Mouse (Mus musculus) myocyte (in vitro differentiated cells): Measurements from ENCODE around the gene Cd79b. TPM values are rescaled to one million over a fixed set of nuclear protein-coding genes. Genes with fewer than 3 reads are reported as not detected.

Experiments
- H3K27me3 ChIP-seq: one replicate; pipeline ENCODE4 v1.6.1; 2011; ENCODE audit not compliant: control insufficient read depth, insufficient read depth, insufficient read length
- H3K36me3 ChIP-seq: one replicate; pipeline ENCODE4 v1.6.1; 2011; ENCODE audit not compliant: control insufficient read depth, insufficient read depth
- H3K4me2 ChIP-seq: one replicate; pipeline ENCODE4 v1.6.1; 2011; ENCODE audit warnings: low read depth, control low read depth
- H3K4me3 ChIP-seq: one replicate; pipeline ENCODE4 v1.5.1; 2011; ENCODE audit warnings: mild to moderate bottlenecking, control low read depth, moderate library complexity
- H3K79me2 ChIP-seq: one replicate; pipeline ENCODE4 v1.6.1; 2011; ENCODE audit not compliant: control insufficient read depth, insufficient read depth
- H3ac ChIP-seq: one replicate; pipeline ENCODE4 v1.6.1; 2011; ENCODE audit not compliant: control insufficient read depth, insufficient read length
- CEBPB ChIP-seq: IDR thresholded peaks from 2 replicates; pipeline ENCODE4 v1.6.1; 2011; ENCODE audit warnings: mild to moderate bottlenecking, moderate library complexity; ENCODE audit not compliant: poor library complexity, insufficient read depth, severe bottlenecking
- E2F4 ChIP-seq: IDR thresholded peaks from one replicate; pipeline ENCODE4 v1.6.1; 2011; ENCODE audit warnings: mild to moderate bottlenecking, control low read depth, moderate library complexity; ENCODE audit not compliant: insufficient read depth
- MAX ChIP-seq: IDR thresholded peaks from one replicate; pipeline ENCODE4 v1.6.1; 2011; ENCODE audit warnings: low read depth, mild to moderate bottlenecking, control low read depth
- MYOD1 ChIP-seq, 3 experiments: IDR thresholded peaks; one replicate each; pipeline ENCODE4 v1.6.1; 2011; ENCODE audit warnings: control low read depth in 2 of 3, low read depth in 2 of 3, mild to moderate bottlenecking in 2 of 3, moderate library complexity in 1 of 3; ENCODE audit not compliant: insufficient read length in 2 of 3, control insufficient read depth in 1 of 3
- MYOG ChIP-seq, 3 experiments: IDR thresholded peaks; one replicate each; pipeline ENCODE4 v1.6.1; 2011; ENCODE audit warnings: control low read depth in 2 of 3, low read depth in 2 of 3, mild to moderate bottlenecking in 2 of 3; ENCODE audit not compliant: insufficient read length in 2 of 3, control insufficient read depth in 1 of 3, insufficient read depth in 1 of 3
- POLR2A ChIP-seq: IDR thresholded peaks from one replicate; pipeline ENCODE4 v1.6.1; 2011; ENCODE audit warnings: low read depth, mild to moderate bottlenecking, control low read depth, moderate library complexity; ENCODE audit not compliant: insufficient read length
- POLR2AphosphoS2 ChIP-seq: IDR thresholded peaks from one replicate; pipeline ENCODE4 v1.6.1; 2011; ENCODE audit warnings: low read depth, control low read depth; ENCODE audit not compliant: insufficient read length
- REST ChIP-seq: IDR thresholded peaks from one replicate; pipeline ENCODE4 v1.6.1; 2011; ENCODE audit warnings: mild to moderate bottlenecking, control low read depth, moderate library complexity; ENCODE audit not compliant: insufficient read depth, insufficient read length
- SRF ChIP-seq: IDR thresholded peaks from one replicate; pipeline ENCODE4 v1.6.1; 2011; ENCODE audit warnings: low read depth; ENCODE audit not compliant: control insufficient read depth, insufficient read length
- TCF12 ChIP-seq: IDR thresholded peaks from one replicate; pipeline ENCODE4 v1.6.1; 2011; ENCODE audit warnings: mild to moderate bottlenecking, control low read depth; ENCODE audit not compliant: poor library complexity, insufficient read depth, severe bottlenecking
- TCF3 ChIP-seq: IDR thresholded peaks from one replicate; pipeline ENCODE4 v1.6.1; 2011; ENCODE audit warnings: low read depth, control low read depth; ENCODE audit not compliant: insufficient read length
- USF1 ChIP-seq: IDR thresholded peaks from one replicate; pipeline ENCODE4 v1.6.1; 2011; ENCODE audit warnings: low read depth, mild to moderate bottlenecking, control low read depth, moderate library complexity
- polyA plus RNA-seq: library from polyadenylated mRNA; unstranded; fragments of >200 nt; fragmentation: generic; extraction: Trizol; gene quantifications from one replicate; pipeline ENCODE4 v1.2.1, GENCODE M21; 2012; ENCODE audit warnings: missing spikeins

The Cd79b gene
- polyA plus RNA-seq, 1 experiment: not detected

DNA sequence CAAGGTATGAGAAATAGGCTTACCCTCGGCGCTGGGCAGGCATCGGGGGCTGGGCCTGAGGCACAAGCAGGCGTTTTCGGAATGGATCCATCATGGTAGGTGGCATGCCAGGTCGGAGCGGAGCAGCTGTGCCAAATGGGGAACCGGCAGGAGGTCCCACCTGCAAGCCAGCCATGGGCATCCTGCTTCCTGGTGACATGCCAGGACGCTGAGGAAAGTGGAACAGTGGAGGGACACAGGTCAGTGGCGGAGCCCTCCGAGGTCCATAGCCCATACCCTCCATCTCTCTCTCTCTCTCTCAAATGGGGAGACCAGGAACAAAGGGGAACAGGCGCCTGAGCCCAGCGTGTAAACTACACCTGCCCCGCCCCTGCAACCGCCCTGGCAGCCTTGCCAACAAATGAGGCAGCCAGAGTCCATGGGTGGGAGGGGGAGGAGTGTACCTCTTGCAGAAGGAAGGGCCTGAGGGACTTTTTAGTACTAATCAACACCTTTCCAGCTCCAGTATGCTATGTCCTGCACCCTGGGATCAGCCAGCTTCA is 47.2 kb downstream of the Cd79b start:
- Histone ChIP-seq H3K36me3 (peaks cover 34% of the 10 kb centered on the region), H3ac (no peak overlapping the region), H3K27me3 (no peaks in the 10 kb centered on the region), H3K4me3 (no peak overlapping the region), H3K4me2 (no peak overlapping the region), H3K79me2 (peaks cover 36% of the 10 kb centered on the region)
- TF ChIP-seq TCF12 (no peak), SRF (no peak), POLR2AphosphoS2 (peak; percentile 25)

DNA sequence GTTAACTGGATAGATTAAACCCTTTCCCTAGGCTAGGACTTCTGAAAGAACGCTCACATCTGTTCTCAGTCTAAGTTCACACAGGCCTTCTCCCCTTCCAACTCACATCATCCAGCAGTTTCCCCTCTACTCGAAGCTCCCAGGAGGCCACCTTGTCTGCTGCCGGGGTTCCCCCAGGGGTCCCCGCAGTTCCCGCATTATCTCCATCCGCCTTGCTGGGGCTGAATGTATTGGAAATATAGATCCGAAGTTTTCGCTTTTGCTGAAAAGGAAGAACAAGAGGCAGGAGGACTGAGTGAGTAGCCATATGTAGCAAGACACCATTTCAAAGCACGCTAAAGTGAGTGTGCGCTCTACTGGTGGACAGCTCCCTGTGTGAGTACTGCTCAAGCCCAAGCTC is 48.1 kb downstream of the Cd79b start:
- H3K4me3 ChIP-seq: no peak overlapping the region
- H3K4me2 ChIP-seq: no peak overlapping the region
- H3K79me2 ChIP-seq: peaks cover 28% of the 10 kb centered on the region

DNA sequence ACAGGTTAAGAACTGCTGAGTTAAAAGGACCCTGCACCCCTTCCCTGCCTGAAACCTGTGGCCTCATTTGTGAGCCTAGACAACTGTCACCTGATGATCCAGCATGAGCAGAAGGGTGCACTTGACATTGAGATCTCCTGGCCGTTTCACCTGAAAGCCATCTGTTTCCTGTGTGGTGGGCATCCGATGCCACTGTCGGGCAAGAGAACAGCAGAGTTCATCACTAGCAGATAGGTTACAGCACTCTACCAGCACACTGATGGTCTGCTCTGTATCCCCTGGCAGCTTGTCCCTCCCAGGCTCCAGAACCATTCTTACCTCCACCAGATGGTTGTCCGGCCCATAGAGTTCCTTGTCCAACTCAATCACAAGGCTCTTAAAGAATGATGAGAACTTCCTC is 49.0 kb downstream of the Cd79b start:
- Histone ChIP-seq H3K4me3 (no peak overlapping the region), H3K79me2 (peaks cover 23% of the 10 kb centered on the region), H3K27me3 (no peaks in the 10 kb centered on the region), H3ac (no peak overlapping the region), H3K36me3 (peaks cover 43% of the 10 kb centered on the region), H3K4me2 (no peak overlapping the region)
- TF ChIP-seq POLR2A (no peak), MYOD1 (IDR thresholded peaks at IDR 0.05; ENCODE audit: control insufficient read depth in 1 of 3, insufficient read length in 2 of 3, low read depth in 2 of 3) (no peak), TCF3 (no peak), SRF (no peak), POLR2AphosphoS2 (no peak), TCF12 (no peak), CEBPB (no peak), MAX (no peak), MYOG (IDR thresholded peaks at IDR 0.05; ENCODE audit: control insufficient read depth in 1 of 3, insufficient read depth in 1 of 3, insufficient read length in 2 of 3, low read depth in 2 of 3) (no peak), USF1 (no peak), E2F4 (no peak), REST (no peak)

More for the DNA sequence above, 48.1 kb downstream of the Cd79b start:
- peaks cover 43% of the 10 kb centered on the region for H3K36me3 ChIP-seq
- TF ChIP-seq MYOG (IDR thresholded peaks at IDR 0.05; ENCODE audit: control insufficient read depth in 1 of 3, insufficient read depth in 1 of 3, insufficient read length in 2 of 3, low read depth in 2 of 3) (no peak), MYOD1 (IDR thresholded peaks at IDR 0.05; ENCODE audit: control insufficient read depth in 1 of 3, insufficient read length in 2 of 3, low read depth in 2 of 3) (no peak), E2F4 (no peak), TCF3 (no peak), REST (no peak), CEBPB (no peak), POLR2A (no peak), USF1 (no peak), MAX (no peak)
- no peaks in the 10 kb centered on the region for H3K27me3 ChIP-seq
- no peak overlapping the region for H3ac ChIP-seq

DNA sequence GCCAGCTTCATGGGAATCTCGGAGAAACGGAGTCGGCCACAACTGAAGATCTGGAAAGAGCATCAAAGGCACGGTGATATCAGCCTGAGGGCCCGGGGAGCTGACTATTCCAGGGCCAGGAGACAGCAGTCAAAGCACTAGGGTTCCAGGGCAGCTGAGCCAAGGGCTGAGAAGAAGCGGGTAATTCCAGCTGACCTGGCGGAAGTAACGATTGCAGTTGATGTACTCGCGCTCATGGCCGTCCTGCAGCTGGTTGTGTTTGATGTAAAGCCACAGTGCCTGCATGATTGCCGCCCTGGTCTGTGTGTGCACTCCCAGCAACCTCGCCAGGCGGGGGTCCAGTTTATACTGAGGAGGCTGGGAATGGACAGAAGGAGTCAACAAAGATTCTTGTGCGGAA is 49.6 kb downstream of the Cd79b start:
- Histone ChIP-seq H3K27me3 (no peaks in the 10 kb centered on the region), H3K79me2 (peaks cover 18% of the 10 kb centered on the region), H3ac (no peak overlapping the region), H3K4me3 (no peak overlapping the region), H3K36me3 (peaks cover 43% of the 10 kb centered on the region), H3K4me2 (no peak overlapping the region)
- TF ChIP-seq POLR2AphosphoS2 (peak; percentile 37), CEBPB (no peak), MAX (no peak), MYOD1 (IDR thresholded peaks at IDR 0.05; ENCODE audit: control insufficient read depth in 1 of 3, insufficient read length in 2 of 3, low read depth in 2 of 3) (no peak), POLR2A (no peak), MYOG (IDR thresholded peaks at IDR 0.05; ENCODE audit: control insufficient read depth in 1 of 3, insufficient read depth in 1 of 3, insufficient read length in 2 of 3, low read depth in 2 of 3) (no peak), USF1 (no peak), TCF3 (no peak)

DNA sequence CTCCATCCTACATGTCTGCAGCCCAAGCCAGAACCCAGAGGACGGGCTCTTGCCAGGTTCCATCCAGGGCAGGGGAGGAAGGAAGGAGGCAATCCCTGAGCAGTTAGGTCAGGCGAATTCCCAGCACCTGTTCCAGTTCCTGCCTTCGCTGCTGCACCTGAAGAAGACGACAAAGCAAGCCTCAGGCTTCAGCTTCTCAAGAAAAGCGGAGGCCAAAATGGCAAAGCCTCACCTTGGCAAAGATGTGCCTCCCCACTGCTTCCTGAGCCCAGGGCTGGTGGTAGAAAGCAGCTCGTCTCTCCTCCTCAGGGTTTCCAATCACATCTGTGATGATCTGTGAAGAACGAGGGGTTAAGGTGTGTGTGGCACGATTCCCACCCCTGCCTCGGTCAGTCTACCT is 50.6 kb downstream of the Cd79b start:
- TF ChIP-seq POLR2A (no peak), USF1 (no peak), E2F4 (no peak), MAX (no peak), TCF3 (no peak), TCF12 (no peak), SRF (no peak), POLR2AphosphoS2 (no peak), MYOG (IDR thresholded peaks at IDR 0.05; ENCODE audit: control insufficient read depth in 1 of 3, insufficient read depth in 1 of 3, insufficient read length in 2 of 3, low read depth in 2 of 3) (no peak), CEBPB (no peak), REST (no peak)
- Histone ChIP-seq H3K27me3 (no peaks in the 10 kb centered on the region), H3K36me3 (peaks cover 43% of the 10 kb centered on the region), H3ac (no peak overlapping the region), H3K79me2 (peaks cover 19% of the 10 kb centered on the region), H3K4me3 (no peak overlapping the region), H3K4me2 (no peak overlapping the region)

Other genes starting within 250 kb of the Cd79b start
- gene Taco1, start 248.7 kb downstream of the Cd79b start, polyA plus RNA-seq: 21.2 TPM
- gene Map3k3, start 230.1 kb downstream of the Cd79b start, polyA plus RNA-seq: 21.9 TPM
- gene Gm10840, start 153.9 kb downstream of the Cd79b start, polyA plus RNA-seq: not detected
- gene Limd2, start 153.9 kb downstream of the Cd79b start, polyA plus RNA-seq: 36.4 TPM
- 25.9 TPM for gene Strada, start 112.6 kb downstream of the Cd79b start, polyA plus RNA-seq
- 31.6 TPM for gene Ccdc47, start 98.4 kb downstream of the Cd79b start, polyA plus RNA-seq
- 22.0 TPM for gene Ddx42, start 97.8 kb downstream of the Cd79b start, polyA plus RNA-seq
- 36.1 TPM for gene Ftsj3, start 58.7 kb downstream of the Cd79b start, polyA plus RNA-seq
- gene Psmc5, start 58.6 kb downstream of the Cd79b start, polyA plus RNA-seq: 305 TPM
- gene Smarcd2, start 41.8 kb downstream of the Cd79b start, polyA plus RNA-seq: 42.9 TPM
- gene Tcam1, start 38.1 kb downstream of the Cd79b start, polyA plus RNA-seq: 0.11 TPM
- not detected for gene Gh, start 12.9 kb downstream of the Cd79b start, polyA plus RNA-seq
- 15.3 TPM for gene Scn4a, start 38.5 kb upstream of the Cd79b start, polyA plus RNA-seq
- 0.32 TPM for gene Prr29, start 50.7 kb upstream of the Cd79b start, polyA plus RNA-seq
- gene Icam2, start 73.3 kb upstream of the Cd79b start, polyA plus RNA-seq: not detected
- 20.4 TPM for gene Ern1, start 173.1 kb upstream of the Cd79b start, polyA plus RNA-seq